Mouse (Mus musculus): Measurements from ENCODE around the gene Pagr1a.

- TF ChIP-seq POLR2A (IDR thresholded peaks at IDR 0.05; ENCODE audit: borderline replicate concordance, extremely low read depth, low read depth, low read length) (no peak), CTCF (IDR thresholded peaks at IDR 0.05; ENCODE audit: insufficient read depth, low read length) (no peak)
These were observed 2.2 kb downstream of the Pagr1a start for GRCm38 (mm10) chr7:127014993-127015392.

Measured in lung, adult 2 months (tissue).